Mouse (Mus musculus) heart, embryonic 14.5 days (tissue): ENCODE measurements around the gene Fdxr. TPM values are rescaled to one million over a fixed set of nuclear protein-coding genes. Genes with fewer than 3 reads are reported as not detected.

Experiments
- ATAC-seq: fragments of 200-750 bp; cut with Nextera tagmentation; 2 replicates; pipeline ENCODE4 v1.8.0; 2017; ENCODE audit warnings: low read depth, moderate TSS enrichment; ENCODE audit not compliant: insufficient number of reproducible peaks, insufficient read depth, low FRiP score
- H3K27ac ChIP-seq, 2 experiments: fragments of 200-500 bp in 1 of 2; fragments of 300-500 bp in 1 of 2; sonication (generic) in 1 of 2; replicated peaks in 1 of 2; 2 replicates each; pipeline ENCODE4 v1.5.1; 2012 to 2014; ENCODE audit warnings: low read depth in 2 of 2, low read length in 2 of 2, control low read depth in 1 of 2, mild to moderate bottlenecking in 1 of 2, mixed read lengths in 1 of 2; ENCODE audit not compliant: control insufficient read depth in 1 of 2, insufficient read depth in 1 of 2
- H3K27me3 ChIP-seq: fragments of 300-500 bp; sonication (generic); 2 replicates; pipeline ENCODE4 v1.6.1; 2014; ENCODE audit warnings: mild to moderate bottlenecking, low read length, control low read depth; ENCODE audit not compliant: control insufficient read depth, insufficient read depth
- H3K36me3 ChIP-seq: fragments of 300-500 bp; sonication (generic); 2 replicates; pipeline ENCODE4 v1.6.1; 2014; ENCODE audit warnings: mild to moderate bottlenecking, control low read depth, low read length, mixed read lengths; ENCODE audit not compliant: control insufficient read depth, insufficient read depth
- H3K4me1 ChIP-seq, 2 experiments: fragments of 200-500 bp in 1 of 2; fragments of 300-500 bp in 1 of 2; sonication (generic) in 1 of 2; 2 replicates each; pipeline ENCODE4 v1.6.1; 2012 to 2014; ENCODE audit warnings: low read length in 2 of 2, control low read depth in 1 of 2, mixed read lengths in 1 of 2; ENCODE audit not compliant: control insufficient read depth in 2 of 2, insufficient read depth in 2 of 2
- H3K4me2 ChIP-seq: fragments of 300-500 bp; sonication (generic); 2 replicates; pipeline ENCODE4 v1.6.1; 2014; ENCODE audit warnings: mild to moderate bottlenecking, low read length
- H3K4me3 ChIP-seq, 2 experiments: fragments of 200-500 bp in 1 of 2; fragments of 300-500 bp in 1 of 2; sonication (generic) in 1 of 2; 2 replicates each; pipeline ENCODE4 v1.5.1; 2012 to 2014; ENCODE audit warnings: low read length in 2 of 2, mild to moderate bottlenecking in 2 of 2, control low read depth in 1 of 2, low read depth in 1 of 2, moderate library complexity in 1 of 2; ENCODE audit not compliant: control insufficient read depth in 1 of 2, insufficient read depth in 1 of 2
- H3K9ac ChIP-seq: fragments of 300-500 bp; sonication (generic); 2 replicates; pipeline ENCODE4 v1.6.1; 2014; ENCODE audit warnings: mild to moderate bottlenecking, low read length
- H3K9me3 ChIP-seq: fragments of 300-500 bp; sonication (generic); 2 replicates; pipeline ENCODE4 v1.6.1; 2016; ENCODE audit warnings: low read length, control low read depth; ENCODE audit not compliant: control insufficient read depth
- WGBS: fragments of 180-500 bp; shearing (Covaris S2); extraction: QIAGEN DNeasy Blood & Tissue Kit; methylation state at CpG from one replicate; pipeline ENCODE4 v1.1.7; 2014; 5-methylcytosine and 5-hydroxymethylcytosine counted together
- polyA plus RNA-seq: library from polyadenylated mRNA; unstranded; fragments of >200 nt; fragmentation: Nextera tagmentation; extraction: Ambion mirVana; gene quantifications from 2 replicates; pipeline ENCODE4 v1.2.1, GENCODE M21; 2014

The Fdxr gene
- polyA plus RNA-seq, 1 experiment from 2014 or later, result 9.3 TPM

GRCm38 (mm10) chr11:115273735-115274134, 3.1 kb downstream of the Fdxr start:
- Histone ChIP-seq H3K27ac (no peak overlapping the region), H3K36me3 (peaks cover 15% of the 10 kb centered on the region; the same call in 1 of the 2 replicates), H3K27me3 (peaks cover 7% of the 10 kb centered on the region; the same call in 1 of the 2 replicates), H3K4me2 (no peak overlapping the region), H3K4me1 (peaks cover 10 to 13% of the 10 kb centered on the region in 2 experiments), H3K9me3 (no peaks in the 10 kb centered on the region), H3K4me3 (no peak overlapping the region), H3K9ac (no peak overlapping the region)
- WGBS, result 54% methylated on average over 7 of the region's 7 CpGs
- no peak for ATAC-seq

- Histone ChIP-seq H3K9me3 (no peaks in the 10 kb centered on the region), H3K9ac (no peak overlapping the region), H3K27me3 (peaks cover 14% of the 10 kb centered on the region), H3K4me2 (no peak overlapping the region), H3K4me1 (peaks cover 10% of the 10 kb centered on the region in 2 experiments), H3K36me3 (peaks cover 15% of the 10 kb centered on the region; the same call in 1 of the 2 replicates), H3K4me3 (no peak overlapping the region), H3K27ac (no peak overlapping the region)
- ATAC-seq, result no peak
- WGBS, result 60% methylated on average over 10 of the region's 10 CpGs
Observed at GRCm38 (mm10) chr11:115272894-115273498, 3.9 kb downstream of the Fdxr start.

GRCm38 (mm10) chr11:115271481-115271880, 5.4 kb downstream of the Fdxr start:
- Histone ChIP-seq H3K36me3 (peaks cover 15% of the 10 kb centered on the region; the same call in 1 of the 2 replicates), H3K4me2 (no peak overlapping the region), H3K27me3 (peaks cover 29% of the 10 kb centered on the region), H3K27ac (no peak overlapping the region), H3K9me3 (no peaks in the 10 kb centered on the region), H3K4me3 (no peak overlapping the region), H3K9ac (no peak overlapping the region), H3K4me1 (peaks cover 12 to 13% of the 10 kb centered on the region in 2 experiments)
- no peak for ATAC-seq
- 73% methylated on average over 10 of the region's 10 CpGs for WGBS

- Histone ChIP-seq H3K9ac (no peak overlapping the region), H3K4me1 (peaks cover 12 to 13% of the 10 kb centered on the region in 2 experiments), H3K36me3 (peaks cover 15% of the 10 kb centered on the region; the same call in 1 of the 2 replicates), H3K4me2 (no peak overlapping the region), H3K4me3 (no peak overlapping the region), H3K27ac (no peak overlapping the region), H3K27me3 (peaks cover 33% of the 10 kb centered on the region), H3K9me3 (no peaks in the 10 kb centered on the region)
- WGBS, result 77% methylated on average over 9 of the region's 9 CpGs
- no peak for ATAC-seq
Observed at GRCm38 (mm10) chr11:115271052-115271451, 5.8 kb downstream of the Fdxr start.

- no peak for ATAC-seq
- Histone ChIP-seq H3K27ac (no peak overlapping the region), H3K36me3 (peaks cover 15% of the 10 kb centered on the region; the same call in 1 of the 2 replicates), H3K9me3 (no peaks in the 10 kb centered on the region), H3K4me1 (peaks cover 7 to 18% of the 10 kb centered on the region in 2 experiments), H3K27me3 (peaks cover 41% of the 10 kb centered on the region), H3K4me2 (no peak overlapping the region), H3K9ac (no peak overlapping the region), H3K4me3 (no peak overlapping the region)
- WGBS, result 26% methylated on average over 19 of the region's 19 CpGs
Observed at GRCm38 (mm10) chr11:115270148-115270861, 6.5 kb downstream of the Fdxr start.

- Histone ChIP-seq H3K36me3 (peaks cover 15% of the 10 kb centered on the region; the same call in 1 of the 2 replicates), H3K27me3 (peaks cover 49% of the 10 kb centered on the region), H3K9ac (no peak overlapping the region), H3K4me1 (peaks cover 10 to 21% of the 10 kb centered on the region in 2 experiments), H3K9me3 (no peaks in the 10 kb centered on the region), H3K27ac (no peak overlapping the region), H3K4me2 (no peak overlapping the region), H3K4me3 (no peak overlapping the region)
- no peak for ATAC-seq
- WGBS, result 89% methylated on average over 27 of the region's 27 CpGs
Observed at GRCm38 (mm10) chr11:115269330-115270066, 7.4 kb downstream of the Fdxr start.

- no peak overlapping the region for H3K27ac ChIP-seq
- H3K27me3 ChIP-seq, result peaks cover 63% of the 10 kb centered on the region
- no peak overlapping the region for H3K4me3 ChIP-seq
- peaks cover 15% of the 10 kb centered on the region; the same call in 1 of the 2 replicates for H3K36me3 ChIP-seq
- no peak overlapping the region for H3K9ac ChIP-seq
- 79% methylated on average over 11 of the region's 11 CpGs for WGBS
- no peak for ATAC-seq
- no peak overlapping the region for H3K4me2 ChIP-seq
- peaks cover 10 to 21% of the 10 kb centered on the region in 2 experiments for H3K4me1 ChIP-seq
- no peaks in the 10 kb centered on the region for H3K9me3 ChIP-seq
Observed at GRCm38 (mm10) chr11:115267958-115268357, 8.9 kb downstream of the Fdxr start.
